Mouse (Mus musculus): ENCODE measurements around the gene Gck. TPM values are rescaled to one million over a fixed set of nuclear protein-coding genes. Genes with fewer than 3 reads are reported as not detected.

The Gck gene
- polyA plus RNA-seq, 1 experiment, result 1.7 TPM

DNA sequence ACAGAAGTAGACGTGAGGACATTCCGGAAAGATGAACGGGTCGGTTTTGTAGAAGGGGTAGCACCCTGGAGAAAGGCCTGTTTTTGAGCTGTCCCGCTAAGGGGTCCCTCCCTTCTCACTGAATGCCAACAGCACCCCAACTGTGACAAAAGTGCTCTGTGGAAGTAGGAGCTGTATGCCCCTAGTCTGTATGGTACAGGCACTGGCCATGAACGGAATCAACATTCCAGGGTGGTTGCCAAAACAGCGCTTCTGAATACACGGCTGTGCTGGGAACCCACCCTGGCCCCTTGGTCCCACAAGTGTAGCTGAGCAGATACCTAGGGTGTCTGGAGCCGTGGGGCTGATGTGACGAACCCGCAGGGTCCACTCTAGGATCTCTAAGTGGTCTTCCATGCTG is 77.2 kb downstream of the Gck start:
- Histone ChIP-seq H3K27me3 (replicated peaks) (peaks cover 8% of the 10 kb centered on the region), H3K36me3 (replicated peaks; ENCODE audit: low read length) (peaks cover 78% of the 10 kb centered on the region), H3K4me3 (replicated peaks) (no peak overlapping the region), H3K9me3 (no peaks in the 10 kb centered on the region), H3K4me1 (peaks cover 19% of the 10 kb centered on the region)
- no peak for TF ChIP-seq FLI1 (IDR thresholded peaks at IDR 0.05; ENCODE audit: low read length)
- TF ChIP-seq GATA1 (IDR thresholded peaks at IDR 0.05; ENCODE audit: borderline replicate concordance, low read length), result no peak

DNA sequence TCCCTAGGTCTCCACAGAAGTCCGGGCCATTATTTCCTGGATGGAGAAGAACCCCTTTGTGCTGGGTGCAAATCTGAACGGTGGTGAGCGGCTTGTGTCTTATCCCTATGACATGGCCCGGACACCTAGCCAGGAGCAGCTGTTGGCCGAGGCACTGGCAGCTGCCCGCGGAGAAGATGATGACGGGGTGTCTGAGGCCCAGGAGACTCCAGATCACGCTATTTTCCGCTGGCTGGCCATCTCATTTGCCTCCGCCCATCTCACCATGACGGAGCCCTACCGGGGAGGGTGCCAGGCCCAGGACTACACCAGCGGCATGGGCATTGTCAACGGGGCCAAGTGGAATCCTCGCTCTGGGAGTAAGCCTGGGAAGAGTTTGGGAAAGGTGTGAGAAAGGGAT is 79.8 kb downstream of the Gck start:
- H3K4me3 ChIP-seq (replicated peaks), result no peak overlapping the region
- TF ChIP-seq FLI1 (IDR thresholded peaks at IDR 0.05; ENCODE audit: low read length) (no peak), GATA1 (IDR thresholded peaks at IDR 0.05; ENCODE audit: borderline replicate concordance, low read length) (no peak)
- H3K4me1 ChIP-seq, result peaks cover 5% of the 10 kb centered on the region; the same call in 1 of the 2 replicates
- peaks cover 26% of the 10 kb centered on the region for H3K27me3 ChIP-seq (replicated peaks)
- peaks cover 61% of the 10 kb centered on the region for H3K36me3 ChIP-seq (replicated peaks; ENCODE audit: low read length)
- H3K9me3 ChIP-seq, result no peaks in the 10 kb centered on the region

DNA sequence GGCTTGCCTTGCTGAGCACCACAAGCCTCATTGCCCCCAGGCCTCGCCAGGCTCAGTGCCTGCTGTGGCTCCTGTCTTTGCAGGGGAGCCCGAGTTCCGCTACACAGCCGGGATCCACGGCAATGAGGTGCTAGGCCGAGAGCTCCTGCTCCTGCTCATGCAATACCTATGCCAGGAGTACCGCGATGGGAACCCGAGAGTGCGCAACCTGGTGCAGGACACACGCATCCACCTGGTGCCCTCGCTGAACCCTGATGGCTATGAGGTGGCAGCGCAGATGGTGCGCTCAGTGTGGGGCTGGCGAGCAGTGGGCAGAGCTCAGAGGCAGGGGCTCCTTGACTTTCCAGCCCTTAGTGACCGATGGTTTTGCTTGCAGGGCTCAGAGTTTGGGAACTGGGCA is 80.5 kb downstream of the Gck start:
- Histone ChIP-seq H3K4me3 (replicated peaks) (no peak overlapping the region), H3K9me3 (no peaks in the 10 kb centered on the region), H3K36me3 (replicated peaks; ENCODE audit: low read length) (peaks cover 54% of the 10 kb centered on the region), H3K4me1 (peaks cover 5% of the 10 kb centered on the region; the same call in 1 of the 2 replicates), H3K27me3 (replicated peaks) (peaks cover 33% of the 10 kb centered on the region)
- TF ChIP-seq GATA1 (IDR thresholded peaks at IDR 0.05; ENCODE audit: borderline replicate concordance, low read length), result no peak
- TF ChIP-seq FLI1 (IDR thresholded peaks at IDR 0.05; ENCODE audit: low read length), result no peak

DNA sequence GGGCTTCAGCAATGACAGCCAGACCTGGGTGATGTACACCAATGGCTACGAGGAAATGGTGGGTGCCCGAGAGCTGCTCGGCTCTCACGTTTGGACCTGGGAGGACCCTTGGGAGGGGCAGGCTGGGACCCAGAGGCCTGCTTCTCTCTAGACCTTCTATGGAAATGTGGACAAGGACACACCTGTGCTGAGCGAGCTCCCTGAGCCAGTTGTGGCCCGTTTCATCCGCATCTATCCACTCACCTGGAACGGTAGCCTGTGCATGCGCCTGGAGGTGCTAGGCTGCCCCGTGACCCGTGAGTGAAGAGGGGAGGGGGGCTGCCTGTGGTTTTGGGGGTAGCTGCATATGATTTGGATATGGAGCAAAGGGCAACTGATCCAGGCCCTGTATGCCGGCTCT is 81.6 kb downstream of the Gck start:
- peaks cover 41% of the 10 kb centered on the region for H3K27me3 ChIP-seq (replicated peaks)
- no peak for TF ChIP-seq GATA1 (IDR thresholded peaks at IDR 0.05; ENCODE audit: borderline replicate concordance, low read length)
- no peak for TF ChIP-seq FLI1 (IDR thresholded peaks at IDR 0.05; ENCODE audit: low read length)
- H3K9me3 ChIP-seq, result no peaks in the 10 kb centered on the region
- no peak overlapping the region for H3K4me3 ChIP-seq (replicated peaks)
- peaks cover 5% of the 10 kb centered on the region; the same call in 1 of the 2 replicates for H3K4me1 ChIP-seq
- peaks cover 43% of the 10 kb centered on the region for H3K36me3 ChIP-seq (replicated peaks; ENCODE audit: low read length)

DNA sequence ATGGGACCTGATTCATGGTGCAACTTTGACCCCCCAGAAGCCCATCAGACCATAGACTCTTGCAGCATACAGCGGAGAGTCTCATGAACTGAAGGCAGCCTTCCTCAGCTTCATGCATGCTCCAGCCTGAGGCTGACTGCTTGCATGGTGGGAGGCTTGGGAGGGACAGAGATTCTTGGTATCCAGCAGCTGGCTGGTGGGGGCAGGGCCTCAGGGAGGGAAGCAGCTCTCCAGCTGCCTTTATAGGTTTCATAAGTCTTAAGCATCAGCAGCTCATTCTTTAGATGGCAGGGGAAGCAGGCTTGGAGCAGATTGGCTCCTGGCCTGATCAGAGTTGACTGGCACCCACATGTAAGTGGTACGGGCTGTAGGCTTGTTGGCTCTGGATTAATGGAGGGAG is 82.7 kb downstream of the Gck start:
- peaks cover 52% of the 10 kb centered on the region for H3K27me3 ChIP-seq (replicated peaks)
- TF ChIP-seq GATA1 (IDR thresholded peaks at IDR 0.05; ENCODE audit: borderline replicate concordance, low read length), result no peak
- TF ChIP-seq FLI1 (IDR thresholded peaks at IDR 0.05; ENCODE audit: low read length), result no peak
- no peaks in the 10 kb centered on the region for H3K9me3 ChIP-seq
- peaks cover 7% of the 10 kb centered on the region; the same call in 1 of the 2 replicates for H3K4me1 ChIP-seq
- H3K36me3 ChIP-seq (replicated peaks; ENCODE audit: low read length), result peaks cover 32% of the 10 kb centered on the region
- no peak overlapping the region for H3K4me3 ChIP-seq (replicated peaks)

DNA sequence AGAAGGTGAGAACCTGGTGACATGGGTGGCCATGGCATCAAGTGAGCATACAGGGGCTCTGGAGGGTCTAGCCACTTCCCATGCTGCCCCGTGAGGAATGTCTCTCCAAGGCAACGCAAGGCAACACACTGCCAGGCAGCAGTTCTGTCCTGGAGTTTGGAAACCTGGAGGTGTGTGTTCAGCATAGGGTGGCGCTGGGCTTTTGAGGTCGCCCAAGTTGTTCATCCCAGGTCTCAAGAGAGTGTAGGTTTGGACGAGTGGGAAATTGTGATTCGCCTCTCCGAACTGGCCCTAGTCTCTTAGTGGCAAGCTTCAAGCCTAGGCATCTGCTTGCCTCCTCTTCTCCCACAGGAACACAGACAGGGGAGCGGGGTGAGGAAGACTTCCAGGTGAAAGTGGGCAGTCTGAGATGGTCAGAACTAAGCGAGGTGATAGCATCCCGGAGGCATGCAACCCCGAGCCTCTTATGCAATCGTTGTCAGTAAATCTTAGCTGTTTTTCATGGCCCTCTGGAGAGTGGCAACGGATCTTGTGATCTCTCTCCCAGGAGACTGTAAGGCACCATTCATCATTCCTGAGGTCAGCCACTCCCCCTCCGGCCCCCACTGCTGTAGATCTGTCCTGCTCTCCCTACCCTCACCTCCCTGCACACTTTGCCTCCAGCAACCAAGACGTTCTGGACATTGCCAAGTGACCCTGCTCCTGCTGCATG is 87.3 kb downstream of the Gck start:
- Histone ChIP-seq H3K36me3 (replicated peaks; ENCODE audit: low read length) (no peaks in the 10 kb centered on the region), H3K4me1 (peaks cover 21% of the 10 kb centered on the region), H3K27me3 (replicated peaks) (peaks cover 82% of the 10 kb centered on the region), H3K9me3 (peaks cover 19% of the 10 kb centered on the region), H3K4me3 (replicated peaks) (no peak overlapping the region)
- no peak for TF ChIP-seq GATA1 (IDR thresholded peaks at IDR 0.05; ENCODE audit: borderline replicate concordance, low read length)
- no peak for TF ChIP-seq FLI1 (IDR thresholded peaks at IDR 0.05; ENCODE audit: low read length)

DNA sequence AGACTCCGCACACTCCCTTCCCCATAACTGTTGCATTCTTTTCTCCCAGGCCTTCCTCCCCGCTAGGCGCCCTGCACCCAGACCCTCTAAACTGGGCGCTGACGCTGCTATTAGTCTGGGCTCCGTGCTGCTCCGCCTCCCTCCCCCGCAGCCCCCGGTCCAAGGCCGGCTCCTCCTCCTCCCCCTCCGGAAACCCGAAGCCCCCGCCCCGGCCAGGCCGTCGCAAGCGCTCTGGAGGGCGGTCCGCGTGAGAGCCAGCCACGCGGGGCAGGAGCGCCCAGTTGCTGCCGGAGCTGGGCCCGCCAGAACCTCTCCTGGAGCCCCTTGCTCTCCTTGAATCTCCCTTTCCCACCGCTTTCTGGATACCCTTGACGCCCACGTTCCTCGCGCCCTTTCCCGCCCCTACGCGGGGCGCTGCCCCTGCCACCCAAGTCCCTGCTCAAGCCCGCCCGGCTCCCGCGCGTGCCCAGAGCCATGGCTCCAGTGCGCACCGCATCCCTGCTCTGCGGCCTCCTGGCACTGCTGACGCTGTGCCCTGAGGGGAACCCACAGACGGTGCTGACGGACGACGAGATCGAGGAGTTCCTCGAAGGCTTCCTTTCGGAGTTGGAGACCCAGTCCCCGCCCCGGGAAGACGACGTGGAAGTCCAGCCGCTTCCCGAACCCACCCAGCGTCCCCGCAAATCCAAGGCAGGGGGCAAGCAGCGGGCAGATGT is 88.0 kb downstream of the Gck start, which contains the start of gene Aebp1:
TSS of gene Aebp1 (plus strand) at position 270 of the 716 bp plus-strand sequence.
- H3K27me3 ChIP-seq (replicated peaks), result peaks cover 87% of the 10 kb centered on the region
- peaks cover 22% of the 10 kb centered on the region for H3K9me3 ChIP-seq
- peaks cover 21% of the 10 kb centered on the region for H3K4me1 ChIP-seq
- H3K4me3 ChIP-seq (replicated peaks), result peak within 1 kb of the TSS; percentile 88
- no peaks in the 10 kb centered on the region for H3K36me3 ChIP-seq (replicated peaks; ENCODE audit: low read length)
- no peak for TF ChIP-seq FLI1 (IDR thresholded peaks at IDR 0.05; ENCODE audit: low read length)
- no peak for TF ChIP-seq GATA1 (IDR thresholded peaks at IDR 0.05; ENCODE audit: borderline replicate concordance, low read length)

DNA sequence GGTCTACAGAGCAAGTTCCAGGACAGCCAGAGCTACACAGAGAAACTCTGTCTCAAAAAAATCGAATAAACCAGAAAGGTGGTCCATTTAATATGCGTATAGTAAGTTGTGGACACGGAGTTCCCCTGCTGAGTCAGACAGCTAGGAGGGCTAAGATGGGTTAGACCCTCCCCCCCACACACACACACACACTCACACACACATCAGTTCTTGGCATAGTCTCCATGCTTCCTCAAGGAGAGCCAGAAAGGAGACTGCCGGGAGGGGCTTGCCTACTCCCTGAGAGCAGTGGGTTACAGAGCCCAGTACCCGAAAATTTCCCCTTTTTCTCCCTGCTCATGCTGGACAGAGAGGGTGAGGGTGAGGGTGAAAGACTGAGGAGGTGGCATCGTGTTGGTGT is 89.2 kb downstream of the Gck start:
- H3K36me3 ChIP-seq (replicated peaks; ENCODE audit: low read length), result no peaks in the 10 kb centered on the region
- peaks cover 16% of the 10 kb centered on the region for H3K4me1 ChIP-seq
- peaks cover 22% of the 10 kb centered on the region for H3K9me3 ChIP-seq
- H3K27me3 ChIP-seq (replicated peaks), result peaks cover 90% of the 10 kb centered on the region
- TF ChIP-seq FLI1 (IDR thresholded peaks at IDR 0.05; ENCODE audit: low read length), result no peak
- TF ChIP-seq GATA1 (IDR thresholded peaks at IDR 0.05; ENCODE audit: borderline replicate concordance, low read length), result no peak
- no peak overlapping the region for H3K4me3 ChIP-seq (replicated peaks)

DNA sequence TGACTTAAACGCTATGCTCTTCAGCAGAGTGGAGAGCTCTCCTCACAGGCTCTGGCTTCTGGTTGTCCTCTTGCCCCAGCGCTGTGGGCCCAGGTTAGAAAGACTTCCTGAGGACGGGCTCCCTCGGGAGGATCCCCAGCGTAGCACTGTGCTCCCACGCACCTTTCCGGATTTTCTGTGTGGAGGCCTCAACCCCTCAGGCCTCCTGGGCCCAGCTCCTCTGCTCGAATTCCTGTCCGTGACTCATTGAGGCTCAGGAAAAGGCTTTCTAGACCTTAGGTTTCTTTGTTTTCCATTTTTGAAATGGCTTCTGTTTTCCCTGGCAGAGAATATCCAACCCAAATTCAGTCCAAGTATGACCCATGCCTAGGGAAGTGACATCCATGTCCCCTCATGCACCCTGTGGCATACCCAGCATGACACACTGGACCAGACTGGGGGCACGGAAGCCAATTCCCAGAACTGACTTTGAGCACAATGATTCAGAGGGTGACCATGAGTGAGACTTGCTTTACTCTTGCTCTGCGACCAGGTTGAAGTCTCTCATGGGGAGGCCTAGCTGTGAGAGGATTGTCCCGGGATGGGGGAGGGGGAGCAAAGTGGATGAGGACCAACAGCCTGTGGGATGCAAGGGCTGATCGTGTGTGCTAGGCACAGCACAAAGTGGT is 89.9 kb downstream of the Gck start:
- Histone ChIP-seq H3K36me3 (replicated peaks; ENCODE audit: low read length) (no peaks in the 10 kb centered on the region), H3K9me3 (peaks cover 22% of the 10 kb centered on the region), H3K27me3 (replicated peaks) (peaks cover 86% of the 10 kb centered on the region), H3K4me1 (peaks cover 16% of the 10 kb centered on the region), H3K4me3 (replicated peaks) (no peak overlapping the region)
- TF ChIP-seq GATA1 (IDR thresholded peaks at IDR 0.05; ENCODE audit: borderline replicate concordance, low read length), result no peak
- no peak for TF ChIP-seq FLI1 (IDR thresholded peaks at IDR 0.05; ENCODE audit: low read length)
